8 mouse cellular contexts compared by ENCODE assay signal in genomic region chr17:56584257-56585130, GRCm38 (mm10). TPM values are rescaled to one million over a fixed set of nuclear protein-coding genes. Genes with fewer than 3 reads are reported as not detected.
DNase-seq lines count a peak whose midpoint lies in the region; ATAC-seq and TF ChIP-seq lines count a peak whose summit lies in the region.

Gene Safb2, minus strand, starts transcription at chr17:56584585.
Gene Safb, plus strand, starts transcription at chr17:56584825.

- peak within 1 kb of the TSS; percentile 93 for H3K27ac ChIP-seq in CH12.LX (ENCODE audit: insufficient read depth, low read depth)
- H3K27ac ChIP-seq in forebrain, embryonic 11.5 days (ENCODE audit: low read depth, low read length): peak within 1 kb of the TSS; percentile 88
- H3K27ac ChIP-seq in heart, embryonic 16.5 days (ENCODE audit: low read length): peak within 1 kb of the TSS; percentile 98
- H3K27ac ChIP-seq in liver, embryonic 15.5 days (replicated peaks): peak within 1 kb of the TSS; percentile 99
- peak within 1 kb of the TSS; percentile 69 for H3K27ac ChIP-seq in neural tube, embryonic 12.5 days

- no peaks in the 10 kb centered on the region for H3K9me3 ChIP-seq in CH12.LX (replicated peaks; ENCODE audit: low read length)
- H3K9me3 ChIP-seq in forebrain, embryonic 11.5 days (ENCODE audit: control insufficient read depth, low read length): no peaks in the 10 kb centered on the region
- H3K9me3 ChIP-seq in heart, embryonic 16.5 days (replicated peaks; ENCODE audit: control insufficient read depth, low read length): no peaks in the 10 kb centered on the region
- H3K9me3 ChIP-seq in liver, embryonic 15.5 days (replicated peaks): no peaks in the 10 kb centered on the region
- no peaks in the 10 kb centered on the region for H3K9me3 ChIP-seq in neural tube, embryonic 12.5 days

- ATAC-seq in forebrain, embryonic 11.5 days (replicated peaks; ENCODE audit: low FRiP score): peak; percentile 95
- peak; percentile 94 for ATAC-seq in heart, embryonic 16.5 days (replicated peaks; ENCODE audit: extremely low read depth, insufficient read depth, low FRiP score)
- peak; percentile 93 for ATAC-seq in liver, embryonic 15.5 days (ENCODE audit: insufficient read depth)
- peak; percentile 96 for ATAC-seq in neural tube, embryonic 12.5 days (ENCODE audit: low FRiP score, low read depth)

- TF ChIP-seq CTCF in CH12.LX (conservative IDR thresholded peaks at IDR 0.05 in 1 of 2, IDR thresholded peaks at IDR 0.05 in 1 of 2; ENCODE audit: low read depth in 2 of 2, low read length in 2 of 2): no peak

- WGBS in forebrain, embryonic 11.5 days: under 1% methylated on average over 91 of the region's 101 CpGs
- under 1% methylated on average over 92 of the region's 101 CpGs for WGBS in heart, embryonic 16.5 days
- under 1% methylated on average over 98 of the region's 101 CpGs for WGBS in liver, embryonic 15.5 days (ENCODE audit: insufficient replicate concordance)
- under 1% methylated on average over 93 of the region's 101 CpGs for WGBS in neural tube, embryonic 12.5 days

- H3K27me3 ChIP-seq in CH12.LX (replicated peaks): no peaks in the 10 kb centered on the region
- H3K27me3 ChIP-seq in forebrain, embryonic 11.5 days (ENCODE audit: control insufficient read depth, insufficient read depth, low read length): no peaks in the 10 kb centered on the region
- no peaks in the 10 kb centered on the region for H3K27me3 ChIP-seq in heart, embryonic 16.5 days (ENCODE audit: control insufficient read depth, insufficient read depth, low read length)
- no peaks in the 10 kb centered on the region for H3K27me3 ChIP-seq in liver, embryonic 15.5 days
- H3K27me3 ChIP-seq in neural tube, embryonic 12.5 days (replicated peaks): no peaks in the 10 kb centered on the region

- in situ Hi-C loops in CH12.LX (cut with MboI; ENCODE audit: low pct_ligation_motif_present, low pct_unique_long_range_greater_than_20kb, low sequenced_read_pairs): no loop called here

- TF ChIP-seq EP300 in CH12.LX (IDR thresholded peaks at IDR 0.05; ENCODE audit: low read length): no peak

- peak within 1 kb of the TSS; percentile 94 to 98 (median 97) for H3K4me3 ChIP-seq in CH12.LX (replicated peaks in 1 of 3; ENCODE audit: low read depth in 2 of 3, low read length in 2 of 3, poor library complexity in 1 of 3)
- H3K4me3 ChIP-seq in forebrain, embryonic 11.5 days (ENCODE audit: low read depth, low read length): peak within 1 kb of the TSS; percentile 93
- peak within 1 kb of the TSS; percentile 95 for H3K4me3 ChIP-seq in heart, embryonic 16.5 days (ENCODE audit: low read length)
- peak within 1 kb of the TSS; percentile 95 for H3K4me3 ChIP-seq in liver, embryonic 15.5 days (replicated peaks)
- H3K4me3 ChIP-seq in neural tube, embryonic 12.5 days: peak within 1 kb of the TSS; percentile 89

- dilution Hi-C loops in CH12.LX (cut with MboI; ENCODE audit: extremely low pct_ligation_motif_present, extremely low pct_unique_long_range_greater_than_20kb, low sequenced_read_pairs): no loop called here

- no peak for TF ChIP-seq RAD21 in CH12.LX (IDR thresholded peaks at IDR 0.05; ENCODE audit: low read depth, low read length)

- DNase-seq in CH12.LX (ENCODE audit: extremely low read depth): peak; percentile 96
- peak; percentile 93 for DNase-seq in c-Kit-positive CD71-positive TER-119-negative erythroid progenitor cells, embryonic 14.5 days (ENCODE audit: low read depth)
- DNase-seq in forebrain, embryonic 11.5 days (ENCODE audit: low spot score): peak; percentile 99
- peak; percentile 98 to 99 for DNase-seq in kidney, postnatal 36 days
- DNase-seq in telencephalon, adult 2 months (ENCODE audit: low read depth, low spot score): peak; percentile 98

- peak; percentile 73 for TF ChIP-seq POLR2A in CH12.LX (IDR thresholded peaks at IDR 0.05; ENCODE audit: low read depth, low read length)

- peak within 1 kb of the TSS; percentile 97 for H3K9ac ChIP-seq in CH12.LX (ENCODE audit: insufficient read depth, low read depth)
- H3K9ac ChIP-seq in forebrain, embryonic 11.5 days (ENCODE audit: low read length): peak within 1 kb of the TSS; percentile 88
- H3K9ac ChIP-seq in heart, embryonic 16.5 days (ENCODE audit: low read length): peak within 1 kb of the TSS; percentile 98
- peak within 1 kb of the TSS; percentile 93 for H3K9ac ChIP-seq in liver, embryonic 15.5 days
- peak within 1 kb of the TSS; percentile 88 for H3K9ac ChIP-seq in neural tube, embryonic 12.5 days

- peak within 1 kb of the TSS; percentile 79 for H3K4me2 ChIP-seq in CH12.LX (ENCODE audit: insufficient read depth, low read depth, poor library complexity, severe bottlenecking)
- peak within 1 kb of the TSS; percentile 91 for H3K4me2 ChIP-seq in forebrain, embryonic 11.5 days (ENCODE audit: low read depth, low read length, severe bottlenecking)
- peak within 1 kb of the TSS; percentile 95 for H3K4me2 ChIP-seq in heart, embryonic 16.5 days (ENCODE audit: low read depth, low read length)
- H3K4me2 ChIP-seq in liver, embryonic 15.5 days: peak within 1 kb of the TSS; percentile 88
- H3K4me2 ChIP-seq in neural tube, embryonic 12.5 days (replicated peaks): peak within 1 kb of the TSS; percentile 85

- H3K79me2 ChIP-seq in CH12.LX (replicated peaks; ENCODE audit: control insufficient read depth, extremely low read depth, insufficient read depth, poor library complexity, severe bottlenecking): peaks cover 93% of the 10 kb centered on the region

- peaks cover 22 to 61% of the 10 kb centered on the region in 2 experiments for H3K4me1 ChIP-seq in CH12.LX (ENCODE audit: control insufficient read depth in 1 of 2, insufficient read depth in 2 of 2)
- H3K4me1 ChIP-seq in forebrain, embryonic 11.5 days (replicated peaks; ENCODE audit: control insufficient read depth, insufficient read depth, low read length): peaks cover 28% of the 10 kb centered on the region
- H3K4me1 ChIP-seq in heart, embryonic 16.5 days (ENCODE audit: control insufficient read depth, insufficient read depth, low read length): peaks cover 41% of the 10 kb centered on the region
- H3K4me1 ChIP-seq in liver, embryonic 15.5 days (replicated peaks): peaks cover 62% of the 10 kb centered on the region
- peaks cover 53% of the 10 kb centered on the region for H3K4me1 ChIP-seq in neural tube, embryonic 12.5 days

- H3K36me3 ChIP-seq in CH12.LX (replicated peaks in 1 of 2; ENCODE audit: control insufficient read depth in 1 of 2, insufficient read depth in 1 of 2, low read length in 1 of 2): peaks cover 53 to 70% of the 10 kb centered on the region in 2 experiments
- H3K36me3 ChIP-seq in forebrain, embryonic 11.5 days (ENCODE audit: control insufficient read depth, insufficient read depth, low read length): peaks cover 27% of the 10 kb centered on the region
- H3K36me3 ChIP-seq in heart, embryonic 16.5 days (ENCODE audit: control insufficient read depth, insufficient read depth): peaks cover 49% of the 10 kb centered on the region
- H3K36me3 ChIP-seq in liver, embryonic 15.5 days (replicated peaks): peaks cover 71% of the 10 kb centered on the region
- peaks cover 68% of the 10 kb centered on the region for H3K36me3 ChIP-seq in neural tube, embryonic 12.5 days

TF ChIP-seq in CH12.LX, 34 proteins besides CTCF, POLR2A, EP300 and RAD21 (continues in another document):
- TF ChIP-seq E2F4 (IDR thresholded peaks at IDR 0.05; ENCODE audit: insufficient replicate concordance, low read depth, low read length): peak; percentile 24; the same call in 1 of the 2 replicates
- TF ChIP-seq ELF1 (IDR thresholded peaks at IDR 0.05; ENCODE audit: low read depth, low read length): peak; percentile 71
- no peak; the same call in 1 of the 2 replicates for TF ChIP-seq GABPA (IDR thresholded peaks at IDR 0.05; ENCODE audit: insufficient replicate concordance, low read depth, low read length)
- TF ChIP-seq MAFK (IDR thresholded peaks at IDR 0.05; ENCODE audit: insufficient replicate concordance, low read length): no peak
- peak; percentile 79; the same call in 1 of the 2 replicates for TF ChIP-seq KAT2A (IDR thresholded peaks at IDR 0.05; ENCODE audit: insufficient replicate concordance, low read length)
- TF ChIP-seq IRF4 (IDR thresholded peaks at IDR 0.05; ENCODE audit: low read depth, low read length): peak; percentile 44; the same call in 1 of the 2 replicates
- peak; percentile 83 for TF ChIP-seq MAX (IDR thresholded peaks at IDR 0.05; ENCODE audit: low read length)
- peak; percentile 83 for TF ChIP-seq HCFC1 (IDR thresholded peaks at IDR 0.05; ENCODE audit: low read depth, low read length)
- TF ChIP-seq SIN3A (IDR thresholded peaks at IDR 0.05; ENCODE audit: low read length): peak; percentile 48
- peak; percentile 75 for TF ChIP-seq CHD2 (IDR thresholded peaks at IDR 0.05; ENCODE audit: low read length)
- peak; percentile 72 for TF ChIP-seq TCF12 (IDR thresholded peaks at IDR 0.05; ENCODE audit: low read depth, low read length)
- TF ChIP-seq UBTF (IDR thresholded peaks at IDR 0.05; ENCODE audit: low read depth, low read length): peak; percentile 27; the same call in 1 of the 2 replicates
- peak; percentile 36 for TF ChIP-seq MEF2A (IDR thresholded peaks at IDR 0.05; ENCODE audit: borderline replicate concordance, low read depth, low read length)
- no peak; the same call in 1 of the 2 replicates for TF ChIP-seq CHD1 (IDR thresholded peaks at IDR 0.05; ENCODE audit: low read depth, low read length)
- TF ChIP-seq ZKSCAN1 (IDR thresholded peaks at IDR 0.05; ENCODE audit: borderline replicate concordance, low read depth, low read length): no peak
- no peak; the same call in 1 of the 2 replicates for TF ChIP-seq TBP (conservative IDR thresholded peaks at IDR 0.05; ENCODE audit: low read depth, low read length)

RNA-seq across cellular contexts. Expression of gene Safb2, which starts in this region (rescaled TPM):
- total RNA-seq in CH12.LX (2012; rRNA removed) (74.0 and 85.7 TPM in 2 replicates), CH12.LX (2014; rRNA removed) (13.8 and 16.3 TPM in 2 replicates)
- 170 and 244 TPM in 2 replicates for polyA plus RNA-seq in CH12.LX (2012; ENCODE audit: insufficient read length, low read depth)
- polyA plus RNA-seq in forebrain, embryonic 11.5 days (2014; fragmentation: Nextera tagmentation; extraction: Ambion mirVana): 74.7 and 75.0 TPM in 2 replicates
- 57.6 and 60.6 TPM in 2 replicates for polyA plus RNA-seq in heart, embryonic 16.5 days (2015; fragmentation: Nextera tagmentation; extraction: Ambion mirVana)
- polyA plus RNA-seq in liver, embryonic 15.5 days (2015; fragmentation: Nextera tagmentation; extraction: Ambion mirVana): 31.2 and 34.8 TPM in 2 replicates
- 87.1 and 90.5 TPM in 2 replicates for polyA plus RNA-seq in neural tube, embryonic 12.5 days (2016; fragmentation: Nextera tagmentation; extraction: Ambion mirVana)

RNA-seq across cellular contexts. Expression of gene Safb, which starts in this region (rescaled TPM):
- total RNA-seq in CH12.LX (2012; rRNA removed) (75.9 and 88.5 TPM in 2 replicates), CH12.LX (2014; rRNA removed) (19.7 and 25.4 TPM in 2 replicates)
- 135 and 142 TPM in 2 replicates for polyA plus RNA-seq in CH12.LX (2012; ENCODE audit: insufficient read length, low read depth)
- polyA plus RNA-seq in forebrain, embryonic 11.5 days (2014; fragmentation: Nextera tagmentation; extraction: Ambion mirVana): 145 and 154 TPM in 2 replicates
- polyA plus RNA-seq in heart, embryonic 16.5 days (2015; fragmentation: Nextera tagmentation; extraction: Ambion mirVana): 76.5 and 92.3 TPM in 2 replicates
- polyA plus RNA-seq in liver, embryonic 15.5 days (2015; fragmentation: Nextera tagmentation; extraction: Ambion mirVana): 36.3 and 40.4 TPM in 2 replicates
- polyA plus RNA-seq in neural tube, embryonic 12.5 days (2016; fragmentation: Nextera tagmentation; extraction: Ambion mirVana): 140 and 162 TPM in 2 replicates

Comparison
In these comparisons a context has a peak if more than half of its experiments do, and no peak if none do; other contexts are left out.
1. Peak in every context shown above with its lines: DNase-seq, ATAC-seq, H3K4me3 ChIP-seq and H3K27ac ChIP-seq.